Mouse (Mus musculus): ENCODE data around the gene Sytl3. TPM values are rescaled to one million over a fixed set of nuclear protein-coding genes. Genes with fewer than 3 reads are reported as not detected.
"Not testable (repeated sequence)": the region's sequence is repeated elsewhere in the genome, so short reads cannot be mapped to it uniquely, and the experiment has no call there.

Gene Sytl3
- polyA plus RNA-seq (2014; fragmentation: Nextera tagmentation; extraction: Ambion mirVana) = 0.34 and 0.74 TPM in 2 replicates

GRCm38 (mm10) chr17:6658801-6659200, at the start of gene Sytl3:
Gene Sytl3 (plus strand): TSS chr17:6659093.
- not testable (repeated sequence) for H3K4me2 ChIP-seq (replicated peaks; ENCODE audit: low read depth, low read length); H3K27ac ChIP-seq (ENCODE audit: low read depth, low read length); H3K36me3 ChIP-seq (ENCODE audit: control insufficient read depth, insufficient read depth, low read length); H3K9ac ChIP-seq (ENCODE audit: low read depth, low read length); H3K27me3 ChIP-seq (ENCODE audit: control insufficient read depth, insufficient read depth, low read length); ATAC-seq (ENCODE audit: low FRiP score, low TSS enrichment); H3K9me3 ChIP-seq (ENCODE audit: control insufficient read depth, low read length); H3K4me3 ChIP-seq (ENCODE audit: low read length); H3K4me1 ChIP-seq (ENCODE audit: control insufficient read depth, insufficient read depth, low read length)
- 82% methylated on average over 3 of the region's 7 CpGs for WGBS

GRCm38 (mm10) chr17:6613524-6613923, 45.4 kb upstream of the Sytl3 start:
- H3K4me2 ChIP-seq (replicated peaks; ENCODE audit: low read depth, low read length); H3K27me3 ChIP-seq (ENCODE audit: control insufficient read depth, insufficient read depth, low read length); H3K36me3 ChIP-seq (ENCODE audit: control insufficient read depth, insufficient read depth, low read length); H3K27ac ChIP-seq (ENCODE audit: low read depth, low read length); H3K9me3 ChIP-seq (ENCODE audit: control insufficient read depth, low read length); ATAC-seq (ENCODE audit: low FRiP score, low TSS enrichment); H3K4me1 ChIP-seq (ENCODE audit: control insufficient read depth, insufficient read depth, low read length); H3K9ac ChIP-seq (ENCODE audit: low read depth, low read length); H3K4me3 ChIP-seq (ENCODE audit: low read length): not testable (repeated sequence)
- whole genome bisulfite sequencing = 71% methylated on average over 11 of the region's 14 CpGs

- H3K36me3 ChIP-seq (ENCODE audit: control insufficient read depth, insufficient read depth, low read length); H3K9me3 ChIP-seq (ENCODE audit: control insufficient read depth, low read length); H3K4me3 ChIP-seq (ENCODE audit: low read length); H3K4me1 ChIP-seq (ENCODE audit: control insufficient read depth, insufficient read depth, low read length); H3K4me2 ChIP-seq (replicated peaks; ENCODE audit: low read depth, low read length); H3K27ac ChIP-seq (ENCODE audit: low read depth, low read length); H3K9ac ChIP-seq (ENCODE audit: low read depth, low read length); ATAC-seq (ENCODE audit: low FRiP score, low TSS enrichment); H3K27me3 ChIP-seq (ENCODE audit: control insufficient read depth, insufficient read depth, low read length): not testable (repeated sequence)
- 80% methylated on average over 3 of the region's 9 CpGs for WGBS
These were observed 44.6 kb upstream of the Sytl3 start for GRCm38 (mm10) chr17:6614316-6614715.

- not testable (repeated sequence) for H3K4me1 ChIP-seq (ENCODE audit: control insufficient read depth, insufficient read depth, low read length); H3K9ac ChIP-seq (ENCODE audit: low read depth, low read length); H3K27ac ChIP-seq (ENCODE audit: low read depth, low read length); H3K27me3 ChIP-seq (ENCODE audit: control insufficient read depth, insufficient read depth, low read length); H3K9me3 ChIP-seq (ENCODE audit: control insufficient read depth, low read length); H3K4me3 ChIP-seq (ENCODE audit: low read length); H3K4me2 ChIP-seq (replicated peaks; ENCODE audit: low read depth, low read length); ATAC-seq (ENCODE audit: low FRiP score, low TSS enrichment); H3K36me3 ChIP-seq (ENCODE audit: control insufficient read depth, insufficient read depth, low read length)
- WGBS = 95% methylated on average over 9 of the region's 9 CpGs
These were observed 42.2 kb upstream of the Sytl3 start for GRCm38 (mm10) chr17:6616731-6617130.

- not testable (repeated sequence) for H3K36me3 ChIP-seq (ENCODE audit: control insufficient read depth, insufficient read depth, low read length); H3K9me3 ChIP-seq (ENCODE audit: control insufficient read depth, low read length); H3K4me3 ChIP-seq (ENCODE audit: low read length); H3K27me3 ChIP-seq (ENCODE audit: control insufficient read depth, insufficient read depth, low read length); H3K27ac ChIP-seq (ENCODE audit: low read depth, low read length); H3K4me2 ChIP-seq (replicated peaks; ENCODE audit: low read depth, low read length); H3K4me1 ChIP-seq (ENCODE audit: control insufficient read depth, insufficient read depth, low read length); H3K9ac ChIP-seq (ENCODE audit: low read depth, low read length)
- 35% methylated on average over 7 of the region's 13 CpGs for WGBS
- ATAC-seq (ENCODE audit: low FRiP score, low TSS enrichment) = peak; percentile 41; the same call in 1 of the 2 replicates
These were observed 41.0 kb upstream of the Sytl3 start for GRCm38 (mm10) chr17:6617689-6618400.

- not testable (repeated sequence) for ATAC-seq (ENCODE audit: low FRiP score, low TSS enrichment); H3K27me3 ChIP-seq (ENCODE audit: control insufficient read depth, insufficient read depth, low read length); H3K4me2 ChIP-seq (replicated peaks; ENCODE audit: low read depth, low read length); H3K9ac ChIP-seq (ENCODE audit: low read depth, low read length); H3K4me3 ChIP-seq (ENCODE audit: low read length); H3K36me3 ChIP-seq (ENCODE audit: control insufficient read depth, insufficient read depth, low read length); H3K9me3 ChIP-seq (ENCODE audit: control insufficient read depth, low read length); H3K4me1 ChIP-seq (ENCODE audit: control insufficient read depth, insufficient read depth, low read length); H3K27ac ChIP-seq (ENCODE audit: low read depth, low read length)
- WGBS = 89% methylated on average over 5 of the region's 5 CpGs
These were observed 39.6 kb upstream of the Sytl3 start for GRCm38 (mm10) chr17:6619271-6619670.

GRCm38 (mm10) chr17:6620035-6620434, 38.9 kb upstream of the Sytl3 start:
- H3K36me3 ChIP-seq (ENCODE audit: control insufficient read depth, insufficient read depth, low read length); H3K4me3 ChIP-seq (ENCODE audit: low read length); H3K9ac ChIP-seq (ENCODE audit: low read depth, low read length); ATAC-seq (ENCODE audit: low FRiP score, low TSS enrichment); H3K4me2 ChIP-seq (replicated peaks; ENCODE audit: low read depth, low read length); H3K27ac ChIP-seq (ENCODE audit: low read depth, low read length); H3K9me3 ChIP-seq (ENCODE audit: control insufficient read depth, low read length); H3K27me3 ChIP-seq (ENCODE audit: control insufficient read depth, insufficient read depth, low read length); H3K4me1 ChIP-seq (ENCODE audit: control insufficient read depth, insufficient read depth, low read length): not testable (repeated sequence)
- WGBS = 73% methylated on average over 5 of the region's 6 CpGs

GRCm38 (mm10) chr17:6620730-6621451, 38.0 kb upstream of the Sytl3 start:
- ATAC-seq (ENCODE audit: low FRiP score, low TSS enrichment); H3K4me3 ChIP-seq (ENCODE audit: low read length); H3K36me3 ChIP-seq (ENCODE audit: control insufficient read depth, insufficient read depth, low read length); H3K4me1 ChIP-seq (ENCODE audit: control insufficient read depth, insufficient read depth, low read length); H3K9ac ChIP-seq (ENCODE audit: low read depth, low read length); H3K4me2 ChIP-seq (replicated peaks; ENCODE audit: low read depth, low read length); H3K27me3 ChIP-seq (ENCODE audit: control insufficient read depth, insufficient read depth, low read length); H3K9me3 ChIP-seq (ENCODE audit: control insufficient read depth, low read length); H3K27ac ChIP-seq (ENCODE audit: low read depth, low read length): not testable (repeated sequence)
- 70% methylated on average over 17 of the region's 20 CpGs for WGBS

- WGBS = 88% methylated on average over 11 of the region's 12 CpGs
- H3K4me2 ChIP-seq (replicated peaks; ENCODE audit: low read depth, low read length); H3K9ac ChIP-seq (ENCODE audit: low read depth, low read length); H3K4me1 ChIP-seq (ENCODE audit: control insufficient read depth, insufficient read depth, low read length); H3K4me3 ChIP-seq (ENCODE audit: low read length); H3K9me3 ChIP-seq (ENCODE audit: control insufficient read depth, low read length); H3K27ac ChIP-seq (ENCODE audit: low read depth, low read length); H3K36me3 ChIP-seq (ENCODE audit: control insufficient read depth, insufficient read depth, low read length); ATAC-seq (ENCODE audit: low FRiP score, low TSS enrichment); H3K27me3 ChIP-seq (ENCODE audit: control insufficient read depth, insufficient read depth, low read length): not testable (repeated sequence)
These were observed 36.9 kb upstream of the Sytl3 start for GRCm38 (mm10) chr17:6621976-6622375.

All from kidney, embryonic 14.5 days (tissue).